In genomic region chr11:32236712-32237410, GRCm38 (mm10) we compare ENCODE assay signal across 9 mouse cellular contexts. TPM values are rescaled to one million over a fixed set of nuclear protein-coding genes. Genes with fewer than 3 reads are reported as not detected.
DNase-seq lines count a peak whose midpoint lies in the region; ATAC-seq and TF ChIP-seq lines count a peak whose summit lies in the region.
"Had no signal": no experiment of that assay in that cellular context is flagged by ENCODE, and none has a peak within 500 bp of the region (broad histone marks: within the 10 kb centered on the region; RNA-seq: fewer than 3 reads in every experiment).

No protein-coding gene starts in this region.

- no peak overlapping the region for H3K4me2 ChIP-seq in heart, embryonic 11.5 days
- H3K4me2 ChIP-seq in forebrain, embryonic 11.5 days (ENCODE audit: low read depth, low read length, severe bottlenecking): no peak overlapping the region
- H3K4me2 ChIP-seq in midbrain, embryonic 14.5 days (ENCODE audit: low read length): no peak overlapping the region

- peak; percentile 56; the same call in 1 of the 2 replicates for TF ChIP-seq CTCF in bone marrow, adult 2 months (IDR thresholded peaks at IDR 0.05; ENCODE audit: control insufficient read depth, insufficient read depth, low read length)

- no peak for TF ChIP-seq POLR2A in bone marrow, adult 2 months (IDR thresholded peaks at IDR 0.05; ENCODE audit: borderline replicate concordance, control insufficient read depth, low read depth, low read length)

- no peak overlapping the region for H3K27ac ChIP-seq in heart, embryonic 11.5 days (ENCODE audit: low read depth, low read length)
- no peak overlapping the region for H3K27ac ChIP-seq in bone marrow, adult 2 months (ENCODE audit: control insufficient read depth, insufficient read depth, low read depth, low read length, poor library complexity)
- H3K27ac ChIP-seq in forebrain, embryonic 11.5 days (ENCODE audit: low read depth, low read length): no peak overlapping the region
- H3K27ac ChIP-seq in midbrain, embryonic 14.5 days (replicated peaks; ENCODE audit: low read depth, low read length): peak overlapping the region; percentile 34

- H3K4me3 ChIP-seq in heart, embryonic 11.5 days (ENCODE audit: low read depth, low read length): no peak overlapping the region
- no peak overlapping the region for H3K4me3 ChIP-seq in bone marrow, adult 2 months (replicated peaks; ENCODE audit: control insufficient read depth, low read depth, low read length)
- H3K4me3 ChIP-seq in forebrain, embryonic 11.5 days (ENCODE audit: low read depth, low read length): no peak overlapping the region
- no peak overlapping the region for H3K4me3 ChIP-seq in midbrain, embryonic 14.5 days (replicated peaks; ENCODE audit: low read depth, low read length)

- no peaks in the 10 kb centered on the region for H3K27me3 ChIP-seq in heart, embryonic 11.5 days (ENCODE audit: control insufficient read depth, insufficient read depth, low read length)
- no peaks in the 10 kb centered on the region for H3K27me3 ChIP-seq in forebrain, embryonic 11.5 days (ENCODE audit: control insufficient read depth, insufficient read depth, low read length)
- H3K27me3 ChIP-seq in midbrain, embryonic 14.5 days (ENCODE audit: control insufficient read depth, insufficient read depth, low read length): no peaks in the 10 kb centered on the region

- H3K4me1 ChIP-seq in heart, embryonic 11.5 days (ENCODE audit: control insufficient read depth, insufficient read depth, low read length): peaks cover 6% of the 10 kb centered on the region; the same call in 1 of the 2 replicates
- no peaks in the 10 kb centered on the region for H3K4me1 ChIP-seq in bone marrow, adult 2 months (ENCODE audit: control insufficient read depth, insufficient read depth, low read length)
- H3K4me1 ChIP-seq in forebrain, embryonic 11.5 days (replicated peaks; ENCODE audit: control insufficient read depth, insufficient read depth, low read length): no peaks in the 10 kb centered on the region
- H3K4me1 ChIP-seq in midbrain, embryonic 14.5 days (ENCODE audit: control insufficient read depth, insufficient read depth, low read length): peaks cover 7% of the 10 kb centered on the region; the same call in 1 of the 2 replicates

- no peak for ATAC-seq in heart, embryonic 11.5 days (replicated peaks; ENCODE audit: insufficient number of reproducible peaks, low FRiP score, low TSS enrichment)
- ATAC-seq in forebrain, embryonic 11.5 days (replicated peaks; ENCODE audit: low FRiP score): no peak; the same call in 1 of the 2 replicates
- no peak for ATAC-seq in midbrain, embryonic 14.5 days (ENCODE audit: low FRiP score, low TSS enrichment)
- ATAC-seq in frontal cortex, adult (ENCODE audit: low TSS enrichment): no peak

- 61% methylated on average over 9 of the region's 9 CpGs for WGBS in heart, embryonic 11.5 days (ENCODE audit: insufficient replicate concordance)
- WGBS in bone marrow, adult 2 months: 71% methylated on average over 9 of the region's 9 CpGs
- WGBS in forebrain, embryonic 11.5 days: 60% methylated on average over 9 of the region's 9 CpGs
- WGBS in midbrain, embryonic 14.5 days: 58% methylated on average over 9 of the region's 9 CpGs

- H3K36me3 ChIP-seq in heart, embryonic 11.5 days (ENCODE audit: control insufficient read depth, insufficient read depth, low read length): peaks cover 17% of the 10 kb centered on the region
- no peaks in the 10 kb centered on the region; the same call in 1 of the 2 replicates for H3K36me3 ChIP-seq in forebrain, embryonic 11.5 days (ENCODE audit: control insufficient read depth, insufficient read depth, low read length)
- H3K36me3 ChIP-seq in midbrain, embryonic 14.5 days (ENCODE audit: control insufficient read depth, insufficient read depth, low read length): peaks cover 57% of the 10 kb centered on the region

- peak; percentile 54 to 75 for DNase-seq in heart, adult 18-20 months
- DNase-seq in 416B (ENCODE audit: low read depth): peak; percentile 31
- DNase-seq in forebrain, embryonic 11.5 days (ENCODE audit: low spot score): peak; percentile 77
- peak; percentile 83 to 88 for DNase-seq in kidney, postnatal 4 days
- peak; percentile 81 for DNase-seq in midbrain, embryonic 14.5 days

- no peak overlapping the region for H3K9ac ChIP-seq in heart, embryonic 11.5 days (ENCODE audit: low read depth, low read length)
- H3K9ac ChIP-seq in forebrain, embryonic 11.5 days (ENCODE audit: low read length): no peak overlapping the region
- no peak overlapping the region for H3K9ac ChIP-seq in midbrain, embryonic 14.5 days (replicated peaks; ENCODE audit: low read length)

- H3K9me3 ChIP-seq in heart, embryonic 11.5 days (replicated peaks; ENCODE audit: control insufficient read depth, low read length): no peaks in the 10 kb centered on the region
- no peaks in the 10 kb centered on the region for H3K9me3 ChIP-seq in forebrain, embryonic 11.5 days (ENCODE audit: control insufficient read depth, low read length)
- no peaks in the 10 kb centered on the region for H3K9me3 ChIP-seq in midbrain, embryonic 14.5 days (ENCODE audit: control insufficient read depth, low read length)

RNA-seq across cellular contexts. Expression of gene Mpg, which starts 10.6 kb away (rescaled TPM):
- 1 to 10 TPM; 5.6 TPM for total RNA-seq in heart, adult 18-20 months (2021)
- 22.0 and 22.5 TPM in 2 replicates for polyA plus RNA-seq in heart, embryonic 11.5 days (2014; fragmentation: Nextera tagmentation; extraction: Ambion mirVana)
- 10.9 and 20.1 TPM in 2 replicates for polyA plus RNA-seq in bone marrow, adult 2 months (2011; ENCODE audit: insufficient read depth, insufficient read length, low replicate concordance, missing spikeins)
- polyA plus RNA-seq in forebrain, embryonic 11.5 days (2014; fragmentation: Nextera tagmentation; extraction: Ambion mirVana): 27.7 and 28.0 TPM in 2 replicates
- 37.4 and 37.7 TPM in 2 replicates for polyA plus RNA-seq in midbrain, embryonic 14.5 days (2014; fragmentation: Nextera tagmentation; extraction: Ambion mirVana)

RNA-seq across cellular contexts. Expression of gene Rhbdf1, which starts 14.8 kb away (rescaled TPM):
- 10 to 100 TPM; 19.2 to 19.3 TPM for total RNA-seq in heart, adult 18-20 months (2021)
- polyA plus RNA-seq in heart, embryonic 11.5 days (2014; fragmentation: Nextera tagmentation; extraction: Ambion mirVana): 28.2 and 30.3 TPM in 2 replicates
- 2.4 and 4.2 TPM in 2 replicates for polyA plus RNA-seq in bone marrow, adult 2 months (2011; ENCODE audit: insufficient read depth, insufficient read length, low replicate concordance, missing spikeins)
- 20.4 and 21.3 TPM in 2 replicates for polyA plus RNA-seq in forebrain, embryonic 11.5 days (2014; fragmentation: Nextera tagmentation; extraction: Ambion mirVana)
- 15.3 and 17.5 TPM in 2 replicates for polyA plus RNA-seq in midbrain, embryonic 14.5 days (2014; fragmentation: Nextera tagmentation; extraction: Ambion mirVana)

RNA-seq across cellular contexts. Expression of gene Nprl3, which starts 30.6 kb away (rescaled TPM):
- 10 to 100 TPM; 22.6 to 28.5 TPM for total RNA-seq in heart, adult 18-20 months (2021)
- polyA plus RNA-seq in heart, embryonic 11.5 days (2014; fragmentation: Nextera tagmentation; extraction: Ambion mirVana): 26.1 and 34.6 TPM in 2 replicates
- 69.5 and 75.3 TPM in 2 replicates for polyA plus RNA-seq in bone marrow, adult 2 months (2011; ENCODE audit: insufficient read depth, insufficient read length, low replicate concordance, missing spikeins)
- 41.6 and 44.5 TPM in 2 replicates for polyA plus RNA-seq in forebrain, embryonic 11.5 days (2014; fragmentation: Nextera tagmentation; extraction: Ambion mirVana)
- polyA plus RNA-seq in midbrain, embryonic 14.5 days (2014; fragmentation: Nextera tagmentation; extraction: Ambion mirVana): 33.6 and 36.9 TPM in 2 replicates

RNA-seq across cellular contexts. Expression of gene Snrnp25, which starts 31.6 kb away (rescaled TPM):
- total RNA-seq in heart, adult 18-20 months (2021): 10 to 100 TPM; 11.1 to 12.3 TPM
- polyA plus RNA-seq in heart, embryonic 11.5 days (2014; fragmentation: Nextera tagmentation; extraction: Ambion mirVana): 59.6 and 72.2 TPM in 2 replicates
- polyA plus RNA-seq in bone marrow, adult 2 months (2011; ENCODE audit: insufficient read depth, insufficient read length, low replicate concordance, missing spikeins): 61.6 and 71.3 TPM in 2 replicates
- 86.2 and 92.7 TPM in 2 replicates for polyA plus RNA-seq in forebrain, embryonic 11.5 days (2014; fragmentation: Nextera tagmentation; extraction: Ambion mirVana)
- 46.7 and 54.9 TPM in 2 replicates for polyA plus RNA-seq in midbrain, embryonic 14.5 days (2014; fragmentation: Nextera tagmentation; extraction: Ambion mirVana)

RNA-seq across cellular contexts. Expression of gene Il9r, which starts 36.8 kb away (rescaled TPM):
- under 1 TPM; 0.07 to 0.46 TPM for total RNA-seq in heart, adult 18-20 months (2021)
- polyA plus RNA-seq in heart, embryonic 11.5 days (2014; fragmentation: Nextera tagmentation; extraction: Ambion mirVana): not detected in 2 replicates
- polyA plus RNA-seq in bone marrow, adult 2 months (2011; ENCODE audit: insufficient read depth, insufficient read length, low replicate concordance, missing spikeins): 0.55 and 0.79 TPM in 2 replicates
- polyA plus RNA-seq in forebrain, embryonic 11.5 days (2014; fragmentation: Nextera tagmentation; extraction: Ambion mirVana): not detected in 2 replicates
- not detected in 2 replicates for polyA plus RNA-seq in midbrain, embryonic 14.5 days (2014; fragmentation: Nextera tagmentation; extraction: Ambion mirVana)
- total RNA-seq: layer of hippocampus, adult 18-20 months had no signal

Comparison
In these comparisons a context has a peak if more than half of its experiments do, and no peak if none do; other contexts are left out.
1. DNase-seq: peak in every context shown above with its lines; median percentile 86 in kidney, postnatal 4 days; 81 in midbrain, embryonic 14.5 days; 77 in forebrain, embryonic 11.5 days; 64 in heart, adult 18-20 months; 31 in 416B.